Mouse (Mus musculus): Measurements from ENCODE around the gene D930048N14Rik. TPM values are rescaled to one million over a fixed set of nuclear protein-coding genes. Genes with fewer than 3 reads are reported as not detected.
A peak's percentile ranks its signal among the peaks of the same experiment; 100 is the strongest.

D930048N14Rik gene
- total and polyA plus RNA-seq, 2 experiments from 2014 or later, result 0.08 to 0.78 TPM

- H3K36me3 ChIP-seq (replicated peaks; ENCODE audit: control insufficient read depth, insufficient read depth, low read length), result peaks cover 24% of the 10 kb centered on the region
- peak overlapping the region; percentile 90 for H3K27ac ChIP-seq (ENCODE audit: low read depth)
- no peaks in the 10 kb centered on the region for H3K27me3 ChIP-seq (ENCODE audit: control insufficient read depth, insufficient read depth, low read length)
- peak overlapping the region; percentile 16; the same call in 1 of the 2 replicates for H3K9ac ChIP-seq (replicated peaks; ENCODE audit: low read depth, low read length)
- H3K4me3 ChIP-seq (ENCODE audit: low read depth, low read length), result no peak overlapping the region
- 48% methylated on average over 15 of the region's 15 CpGs for WGBS
- TF ChIP-seq EP300 (IDR thresholded peaks at IDR 0.05; ENCODE audit: low read depth) (peak; percentile 82), CTCF (IDR thresholded peaks at IDR 0.05; ENCODE audit: low read depth) (no peak)
- no peaks in the 10 kb centered on the region for H3K9me3 ChIP-seq (replicated peaks; ENCODE audit: control insufficient read depth, low read length)
- peak overlapping the region; percentile 88 for H3K4me2 ChIP-seq (ENCODE audit: low read depth, low read length)
- DNase-seq (ENCODE audit: low spot score), result peak; percentile 64
- peak; percentile 62 for ATAC-seq (ENCODE audit: insufficient read depth, low read depth)
- peaks cover 28% of the 10 kb centered on the region for H3K4me1 ChIP-seq (ENCODE audit: control insufficient read depth, insufficient read depth)
These were observed 3.7 kb upstream of the D930048N14Rik start for GRCm38 (mm10) chr11:51646751-51647667.

- DNase-seq (ENCODE audit: low spot score) (no peak), ATAC-seq (ENCODE audit: insufficient read depth, low read depth) (peak; percentile 10; the same call in 1 of the 2 replicates)
- Histone ChIP-seq H3K9ac (replicated peaks; ENCODE audit: low read depth, low read length) (peak overlapping the region; percentile 79), H3K36me3 (replicated peaks; ENCODE audit: control insufficient read depth, insufficient read depth, low read length) (peaks cover 20% of the 10 kb centered on the region), H3K4me1 (ENCODE audit: control insufficient read depth, insufficient read depth) (peaks cover 24% of the 10 kb centered on the region), H3K27ac (ENCODE audit: low read depth) (peak overlapping the region; percentile 90), H3K9me3 (replicated peaks; ENCODE audit: control insufficient read depth, low read length) (no peaks in the 10 kb centered on the region), H3K4me3 (ENCODE audit: low read depth, low read length) (peak overlapping the region; percentile 71), H3K4me2 (ENCODE audit: low read depth, low read length) (peak overlapping the region; percentile 88), H3K27me3 (ENCODE audit: control insufficient read depth, insufficient read depth, low read length) (no peaks in the 10 kb centered on the region)
- WGBS, result 18% methylated on average over 3 of the region's 3 CpGs
- TF ChIP-seq EP300 (IDR thresholded peaks at IDR 0.05; ENCODE audit: low read depth) (no peak), CTCF (IDR thresholded peaks at IDR 0.05; ENCODE audit: low read depth) (no peak)
These were observed 2.2 kb upstream of the D930048N14Rik start for GRCm38 (mm10) chr11:51648566-51648965.

GRCm38 (mm10) chr11:51649111-51649888 lies 1.5 kb upstream of the D930048N14Rik start:
- Histone ChIP-seq H3K4me1 (ENCODE audit: control insufficient read depth, insufficient read depth) (peaks cover 24% of the 10 kb centered on the region), H3K9me3 (replicated peaks; ENCODE audit: control insufficient read depth, low read length) (no peaks in the 10 kb centered on the region), H3K27ac (ENCODE audit: low read depth) (peak overlapping the region; percentile 90), H3K36me3 (replicated peaks; ENCODE audit: control insufficient read depth, insufficient read depth, low read length) (peaks cover 13% of the 10 kb centered on the region), H3K4me3 (ENCODE audit: low read depth, low read length) (peak overlapping the region; percentile 71), H3K4me2 (ENCODE audit: low read depth, low read length) (peak overlapping the region; percentile 88), H3K27me3 (ENCODE audit: control insufficient read depth, insufficient read depth, low read length) (no peaks in the 10 kb centered on the region), H3K9ac (replicated peaks; ENCODE audit: low read depth, low read length) (peak overlapping the region; percentile 79)
- WGBS, result 40% methylated on average over 11 of the region's 11 CpGs
- DNase-seq (ENCODE audit: low spot score) (no peak), ATAC-seq (ENCODE audit: insufficient read depth, low read depth) (no peak)
- no peak for TF ChIP-seq EP300 (IDR thresholded peaks at IDR 0.05; ENCODE audit: low read depth)
- no peak for TF ChIP-seq CTCF (IDR thresholded peaks at IDR 0.05; ENCODE audit: low read depth)

- H3K9ac ChIP-seq (replicated peaks; ENCODE audit: low read depth, low read length), result peak overlapping the region; percentile 79
- peaks cover 24% of the 10 kb centered on the region for H3K4me1 ChIP-seq (ENCODE audit: control insufficient read depth, insufficient read depth)
- TF ChIP-seq EP300 (IDR thresholded peaks at IDR 0.05; ENCODE audit: low read depth), result no peak
- no peak for TF ChIP-seq CTCF (IDR thresholded peaks at IDR 0.05; ENCODE audit: low read depth)
- DNase-seq (ENCODE audit: low spot score), result no peak
- H3K27me3 ChIP-seq (ENCODE audit: control insufficient read depth, insufficient read depth, low read length), result no peaks in the 10 kb centered on the region
- peaks cover 7% of the 10 kb centered on the region for H3K36me3 ChIP-seq (replicated peaks; ENCODE audit: control insufficient read depth, insufficient read depth, low read length)
- peak overlapping the region; percentile 88 for H3K4me2 ChIP-seq (ENCODE audit: low read depth, low read length)
- no peaks in the 10 kb centered on the region for H3K9me3 ChIP-seq (replicated peaks; ENCODE audit: control insufficient read depth, low read length)
- no peak for ATAC-seq (ENCODE audit: insufficient read depth, low read depth)
- peak overlapping the region; percentile 90 for H3K27ac ChIP-seq (ENCODE audit: low read depth)
- 8% methylated on average over 7 of the region's 7 CpGs for WGBS
- H3K4me3 ChIP-seq (ENCODE audit: low read depth, low read length), result peak overlapping the region; percentile 71
These were observed 910 bp upstream of the D930048N14Rik start for GRCm38 (mm10) chr11:51649889-51650199.

GRCm38 (mm10) chr11:51650261-51650660 lies 493 bp upstream of the D930048N14Rik start:
- ATAC-seq (ENCODE audit: insufficient read depth, low read depth) (peak; percentile 12; the same call in 1 of the 2 replicates), DNase-seq (ENCODE audit: low spot score) (no peak)
- H3K4me3 ChIP-seq (ENCODE audit: low read depth, low read length), result peak overlapping the region; percentile 71
- peak overlapping the region; percentile 79 for H3K9ac ChIP-seq (replicated peaks; ENCODE audit: low read depth, low read length)
- H3K4me2 ChIP-seq (ENCODE audit: low read depth, low read length), result peak overlapping the region; percentile 88
- WGBS, result 1% methylated on average over 28 of the region's 30 CpGs
- no peaks in the 10 kb centered on the region for H3K27me3 ChIP-seq (ENCODE audit: control insufficient read depth, insufficient read depth, low read length)
- peak overlapping the region; percentile 90 for H3K27ac ChIP-seq (ENCODE audit: low read depth)
- no peak for TF ChIP-seq EP300 (IDR thresholded peaks at IDR 0.05; ENCODE audit: low read depth)
- no peak for TF ChIP-seq CTCF (IDR thresholded peaks at IDR 0.05; ENCODE audit: low read depth)
- peaks cover 24% of the 10 kb centered on the region for H3K4me1 ChIP-seq (ENCODE audit: control insufficient read depth, insufficient read depth)
- H3K9me3 ChIP-seq (replicated peaks; ENCODE audit: control insufficient read depth, low read length), result no peaks in the 10 kb centered on the region
- H3K36me3 ChIP-seq (replicated peaks; ENCODE audit: control insufficient read depth, insufficient read depth, low read length), result peaks cover 3% of the 10 kb centered on the region; the same call in 1 of the 2 replicates

All from heart, postnatal 0 days (tissue).